Mouse (Mus musculus): Measurements from ENCODE around the gene Cpsf4l. TPM values are rescaled to one million over a fixed set of nuclear protein-coding genes. Genes with fewer than 3 reads are reported as not detected.

The Cpsf4l gene
- not detected in 2 replicates for total RNA-seq (2015)
- total RNA-seq (2017) = not detected in 2 replicates

GRCm38 (mm10) chr11:113709731-113710256, at the start of gene Cpsf4l:
Cpsf4l (minus strand) TSS chr11:113710017.
- ATAC-seq (replicated peaks; ENCODE audit: poor library complexity) = no peak

GRCm38 (mm10) chr11:113758851-113759250, 49.0 kb upstream of the Cpsf4l start:
- no peak for ATAC-seq (replicated peaks; ENCODE audit: poor library complexity)

- ATAC-seq (replicated peaks; ENCODE audit: poor library complexity) = no peak
These were observed 46.8 kb upstream of the Cpsf4l start for GRCm38 (mm10) chr11:113756578-113756977.

GRCm38 (mm10) chr11:113755878-113756277, 46.1 kb upstream of the Cpsf4l start:
- no peak for ATAC-seq (replicated peaks; ENCODE audit: poor library complexity)

- no peak for ATAC-seq (replicated peaks; ENCODE audit: poor library complexity)
These were observed 45.0 kb upstream of the Cpsf4l start for GRCm38 (mm10) chr11:113754845-113755244.

GRCm38 (mm10) chr11:113752685-113753430, 43.0 kb upstream of the Cpsf4l start:
- ATAC-seq (replicated peaks; ENCODE audit: poor library complexity) = no peak

- peak; percentile 6; the same call in 1 of the 2 replicates for ATAC-seq (replicated peaks; ENCODE audit: poor library complexity)
These were observed 42.4 kb upstream of the Cpsf4l start for GRCm38 (mm10) chr11:113752158-113752661.

- peak; percentile 52 for ATAC-seq (replicated peaks; ENCODE audit: poor library complexity)
These were observed 41.8 kb upstream of the Cpsf4l start, which contains the start of gene Cdc42ep4 for GRCm38 (mm10) chr11:113751484-113752084. Cdc42ep4 (minus strand) TSS chr11:113751881.

- peak; percentile 35 for ATAC-seq (replicated peaks; ENCODE audit: poor library complexity)
These were observed 41.0 kb upstream of the Cpsf4l start for GRCm38 (mm10) chr11:113750571-113751483.

- peak; percentile 38 for ATAC-seq (replicated peaks; ENCODE audit: poor library complexity)
These were observed 40.0 kb upstream of the Cpsf4l start for GRCm38 (mm10) chr11:113749749-113750351.

GRCm38 (mm10) chr11:113748797-113749521, 39.1 kb upstream of the Cpsf4l start:
- ATAC-seq (replicated peaks; ENCODE audit: poor library complexity) = peak; percentile 23

GRCm38 (mm10) chr11:113747725-113748380, 38.0 kb upstream of the Cpsf4l start:
- ATAC-seq (replicated peaks; ENCODE audit: poor library complexity) = no peak

GRCm38 (mm10) chr11:113747056-113747455, 37.2 kb upstream of the Cpsf4l start:
- ATAC-seq (replicated peaks; ENCODE audit: poor library complexity) = peak; percentile 5; the same call in 1 of the 2 replicates

GRCm38 (mm10) chr11:113745961-113746360, 36.1 kb upstream of the Cpsf4l start:
- no peak for ATAC-seq (replicated peaks; ENCODE audit: poor library complexity)

GRCm38 (mm10) chr11:113742998-113743397, 33.2 kb upstream of the Cpsf4l start:
- 0 out of 2 replicates have a peak, but pooled peaks have one; percentile 27 for ATAC-seq (replicated peaks; ENCODE audit: poor library complexity)

GRCm38 (mm10) chr11:113740100-113740499, 30.3 kb upstream of the Cpsf4l start:
- ATAC-seq (replicated peaks; ENCODE audit: poor library complexity) = no peak

- no peak for ATAC-seq (replicated peaks; ENCODE audit: poor library complexity)
These were observed 29.4 kb upstream of the Cpsf4l start for GRCm38 (mm10) chr11:113739213-113739612.

- peak; percentile 69 for ATAC-seq (replicated peaks; ENCODE audit: poor library complexity)
These were observed 28.1 kb upstream of the Cpsf4l start for GRCm38 (mm10) chr11:113737912-113738311.

GRCm38 (mm10) chr11:113737553-113737854, 27.7 kb upstream of the Cpsf4l start:
- ATAC-seq (replicated peaks; ENCODE audit: poor library complexity) = no peak

Measured in megakaryocyte progenitor cell, adult 5-6 weeks (primary cell).